Mouse (Mus musculus) kidney, embryonic 14.5 days (tissue): Measurements from ENCODE around the gene Olfr685. TPM values are rescaled to one million over a fixed set of nuclear protein-coding genes. Genes with fewer than 3 reads are reported as not detected.

Source experiments
- ATAC-seq: fragments of 200-750 bp; cut with Nextera tagmentation; 2 replicates; pipeline ENCODE4 v1.8.0; 2017; ENCODE audit warnings: moderate number of reproducible peaks, mild to moderate bottlenecking, moderate TSS enrichment, moderate library complexity; ENCODE audit not compliant: low FRiP score, low TSS enrichment
- H3K27ac ChIP-seq: fragments of 300-500 bp; sonication (generic); 2 replicates; pipeline ENCODE4 v1.5.1; 2014; ENCODE audit warnings: low read depth, mild to moderate bottlenecking, low read length, moderate library complexity, mixed read lengths
- H3K27me3 ChIP-seq: fragments of 300-500 bp; sonication (generic); 2 replicates; pipeline ENCODE4 v1.6.1; 2014; ENCODE audit warnings: mild to moderate bottlenecking, low read length; ENCODE audit not compliant: control insufficient read depth, insufficient read depth
- H3K36me3 ChIP-seq: fragments of 300-500 bp; sonication (generic); 2 replicates; pipeline ENCODE4 v1.6.1; 2014; ENCODE audit warnings: low read length, mixed read lengths; ENCODE audit not compliant: control insufficient read depth, insufficient read depth
- H3K4me1 ChIP-seq: fragments of 300-500 bp; sonication (generic); 2 replicates; pipeline ENCODE4 v1.6.1; 2014; ENCODE audit warnings: low read length, mixed read lengths; ENCODE audit not compliant: control insufficient read depth, insufficient read depth
- H3K4me2 ChIP-seq: fragments of 300-500 bp; sonication (generic); replicated peaks from 2 replicates; pipeline ENCODE4 v1.6.1; 2014; ENCODE audit warnings: low read depth, mild to moderate bottlenecking, low read length
- H3K4me3 ChIP-seq: fragments of 300-500 bp; sonication (generic); 2 replicates; pipeline ENCODE4 v1.5.1; 2014; ENCODE audit warnings: mild to moderate bottlenecking, low read length
- H3K9ac ChIP-seq: fragments of 300-500 bp; sonication (generic); 2 replicates; pipeline ENCODE4 v1.6.1; 2014; ENCODE audit warnings: low read depth, mild to moderate bottlenecking, low read length, moderate library complexity
- H3K9me3 ChIP-seq: fragments of 300-500 bp; sonication (generic); 2 replicates; pipeline ENCODE4 v1.6.1; 2016; ENCODE audit warnings: low read length; ENCODE audit not compliant: control insufficient read depth
- WGBS: fragments of 180-500 bp; shearing (Covaris S2); extraction: QIAGEN DNeasy Blood & Tissue Kit; methylation state at CpG from one replicate; pipeline ENCODE4 v1.1.7; 2014; 5-methylcytosine and 5-hydroxymethylcytosine counted together
- polyA plus RNA-seq: library from polyadenylated mRNA; unstranded; fragments of >200 nt; fragmentation: Nextera tagmentation; extraction: Ambion mirVana; gene quantifications from 2 replicates; pipeline ENCODE4 v1.2.1, GENCODE M21; 2014

Gene Olfr685
- not detected in 2 replicates for polyA plus RNA-seq

GRCm38 (mm10) chr7:105185912-105186311 lies at the start of gene Olfr685:
Gene Olfr685, minus strand, starts transcription at chr7:105186012.
- ATAC-seq, result no peak
- Histone ChIP-seq H3K36me3 (no peaks in the 10 kb centered on the region), H3K4me2 (no peak within 1 kb of the TSS), H3K9me3 (no peaks in the 10 kb centered on the region), H3K27ac (no peak within 1 kb of the TSS), H3K4me3 (no peak within 1 kb of the TSS), H3K27me3 (no peaks in the 10 kb centered on the region), H3K9ac (no peak within 1 kb of the TSS), H3K4me1 (no peaks in the 10 kb centered on the region)
- WGBS, result 65% methylated on average over 1 of the region's 1 CpGs

- Histone ChIP-seq H3K27me3 (no peaks in the 10 kb centered on the region), H3K4me3 (no peak overlapping the region), H3K9me3 (no peaks in the 10 kb centered on the region), H3K4me2 (no peak overlapping the region), H3K4me1 (no peaks in the 10 kb centered on the region), H3K27ac (no peak overlapping the region), H3K36me3 (no peaks in the 10 kb centered on the region), H3K9ac (no peak overlapping the region)
- WGBS, result 85% methylated on average over 2 of the region's 2 CpGs
- ATAC-seq, result no peak
Observed at GRCm38 (mm10) chr7:105229386-105229785, 43.6 kb upstream of the Olfr685 start.

- H3K9ac ChIP-seq, result no peak overlapping the region
- no peaks in the 10 kb centered on the region for H3K9me3 ChIP-seq
- H3K4me2 ChIP-seq, result no peak overlapping the region
- no peaks in the 10 kb centered on the region for H3K4me1 ChIP-seq
- H3K36me3 ChIP-seq, result no peaks in the 10 kb centered on the region
- H3K27me3 ChIP-seq, result no peaks in the 10 kb centered on the region
- no peak for ATAC-seq
- no peak overlapping the region for H3K4me3 ChIP-seq
- 78% methylated on average over 1 of the region's 1 CpGs for whole genome bisulfite sequencing
- H3K27ac ChIP-seq, result no peak overlapping the region
Observed at GRCm38 (mm10) chr7:105228138-105228537, 42.3 kb upstream of the Olfr685 start.

- H3K27me3 ChIP-seq, result no peaks in the 10 kb centered on the region
- H3K4me3 ChIP-seq, result no peak overlapping the region
- H3K36me3 ChIP-seq, result no peaks in the 10 kb centered on the region
- no peaks in the 10 kb centered on the region for H3K4me1 ChIP-seq
- H3K27ac ChIP-seq, result no peak overlapping the region
- H3K4me2 ChIP-seq, result no peak overlapping the region
- H3K9ac ChIP-seq, result no peak overlapping the region
- no peaks in the 10 kb centered on the region for H3K9me3 ChIP-seq
- ATAC-seq, result no peak
Observed at GRCm38 (mm10) chr7:105226703-105227102, 40.9 kb upstream of the Olfr685 start.

- H3K27me3 ChIP-seq, result no peaks in the 10 kb centered on the region
- H3K4me2 ChIP-seq, result no peak overlapping the region
- H3K4me1 ChIP-seq, result no peaks in the 10 kb centered on the region
- H3K9me3 ChIP-seq, result no peaks in the 10 kb centered on the region
- ATAC-seq, result no peak
- no peak overlapping the region for H3K27ac ChIP-seq
- no peak overlapping the region for H3K4me3 ChIP-seq
- H3K36me3 ChIP-seq, result no peaks in the 10 kb centered on the region
- no peak overlapping the region for H3K9ac ChIP-seq
Observed at GRCm38 (mm10) chr7:105226072-105226471, 40.3 kb upstream of the Olfr685 start.

- Histone ChIP-seq H3K9me3 (no peaks in the 10 kb centered on the region), H3K27me3 (no peaks in the 10 kb centered on the region), H3K4me2 (no peak overlapping the region), H3K36me3 (no peaks in the 10 kb centered on the region), H3K9ac (no peak overlapping the region), H3K4me1 (no peaks in the 10 kb centered on the region), H3K27ac (no peak overlapping the region), H3K4me3 (no peak overlapping the region)
- 81% methylated on average over 4 of the region's 4 CpGs for WGBS
- ATAC-seq, result no peak
Observed at GRCm38 (mm10) chr7:105218281-105218680, 32.5 kb upstream of the Olfr685 start.

GRCm38 (mm10) chr7:105214761-105215160 lies 28.9 kb upstream of the Olfr685 start:
- WGBS, result 60% methylated on average over 1 of the region's 1 CpGs
- no peak overlapping the region for H3K4me2 ChIP-seq
- H3K9ac ChIP-seq, result no peak overlapping the region
- H3K4me3 ChIP-seq, result no peak overlapping the region
- no peaks in the 10 kb centered on the region for H3K27me3 ChIP-seq
- no peaks in the 10 kb centered on the region for H3K36me3 ChIP-seq
- H3K27ac ChIP-seq, result no peak overlapping the region
- no peaks in the 10 kb centered on the region for H3K4me1 ChIP-seq
- ATAC-seq, result no peak
- H3K9me3 ChIP-seq, result no peaks in the 10 kb centered on the region

GRCm38 (mm10) chr7:105207385-105207784 lies 21.6 kb upstream of the Olfr685 start, which contains the start of gene Olfr686:
Gene Olfr686, minus strand, starts transcription at chr7:105207485.
- Histone ChIP-seq H3K4me1 (no peaks in the 10 kb centered on the region), H3K9me3 (no peaks in the 10 kb centered on the region), H3K36me3 (no peaks in the 10 kb centered on the region), H3K4me3 (no peak within 1 kb of the TSS), H3K27ac (no peak within 1 kb of the TSS), H3K4me2 (no peak within 1 kb of the TSS), H3K9ac (no peak within 1 kb of the TSS), H3K27me3 (no peaks in the 10 kb centered on the region)
- no peak for ATAC-seq

- no peak overlapping the region for H3K9ac ChIP-seq
- H3K27ac ChIP-seq, result no peak overlapping the region
- no peak for ATAC-seq
- 55% methylated on average over 4 of the region's 4 CpGs for WGBS
- H3K4me1 ChIP-seq, result no peaks in the 10 kb centered on the region
- H3K4me3 ChIP-seq, result no peak overlapping the region
- H3K4me2 ChIP-seq, result no peak overlapping the region
- no peaks in the 10 kb centered on the region for H3K9me3 ChIP-seq
- no peaks in the 10 kb centered on the region for H3K36me3 ChIP-seq
- H3K27me3 ChIP-seq, result no peaks in the 10 kb centered on the region
Observed at GRCm38 (mm10) chr7:105170773-105171172, 15.0 kb downstream of the Olfr685 start.

GRCm38 (mm10) chr7:105163553-105163952 lies 22.3 kb downstream of the Olfr685 start, which contains the start of gene Olfr684:
Gene Olfr684, minus strand, starts transcription at chr7:105163653.
- Histone ChIP-seq H3K36me3 (no peaks in the 10 kb centered on the region), H3K9ac (no peak within 1 kb of the TSS), H3K9me3 (no peaks in the 10 kb centered on the region), H3K4me3 (no peak within 1 kb of the TSS), H3K4me1 (no peaks in the 10 kb centered on the region), H3K27me3 (no peaks in the 10 kb centered on the region), H3K27ac (no peak within 1 kb of the TSS), H3K4me2 (no peak within 1 kb of the TSS)
- ATAC-seq, result no peak
- 76% methylated on average over 1 of the region's 1 CpGs for WGBS
